Mouse (Mus musculus) MEL (cell line): ENCODE measurements around the gene Bri3bp.

Source experiments
- CTCF ChIP-seq, 3 experiments: IDR thresholded peaks in 2 of 3; conservative IDR thresholded peaks in 1 of 3; 2 replicates each; pipeline ENCODE4 v1.5.1; 2011 to 2012; ENCODE audit warnings: low read length in 3 of 3, low read depth in 2 of 3, mild to moderate bottlenecking in 2 of 3, improper control_type of control experiment in 1 of 3, inconsistent platforms in 1 of 3, mixed read lengths in 1 of 3, moderate library complexity in 1 of 3; ENCODE audit not compliant: control insufficient read depth in 1 of 3, insufficient read depth in 1 of 3, poor library complexity in 1 of 3, severe bottlenecking in 1 of 3
- POLR2A ChIP-seq, 2 experiments: IDR thresholded peaks; 2 replicates each; pipeline ENCODE4 v1.6.1; 2011 to 2012; ENCODE audit warnings: low read length in 2 of 2, mild to moderate bottlenecking in 2 of 2, control low read depth in 1 of 2, improper control_type of control experiment in 1 of 2, low read depth in 1 of 2, moderate library complexity in 1 of 2; ENCODE audit not compliant: control insufficient read depth in 1 of 2, insufficient read depth in 1 of 2, poor library complexity in 1 of 2
- RAD21 ChIP-seq: IDR thresholded peaks from 2 replicates; pipeline ENCODE4 v1.6.1; 2011; ENCODE audit warnings: mild to moderate bottlenecking, low read depth, low read length, improper control_type of control experiment

- TF ChIP-seq POLR2A (IDR thresholded peaks at IDR 0.05; ENCODE audit: control insufficient read depth in 1 of 2, insufficient read depth in 1 of 2, low read depth in 1 of 2, low read length in 2 of 2, poor library complexity in 1 of 2) (no peak), CTCF (IDR thresholded peaks at IDR 0.05 in 2 of 3, conservative IDR thresholded peaks at IDR 0.05 in 1 of 3; ENCODE audit: control insufficient read depth in 1 of 3, insufficient read depth in 1 of 3, low read depth in 2 of 3, low read length in 3 of 3, poor library complexity in 1 of 3, severe bottlenecking in 1 of 3) (no peak), RAD21 (no peak)
These were observed 38.0 kb downstream of the Bri3bp start for GRCm38 (mm10) chr5:125479376-125479775.
